Mouse (Mus musculus) heart, postnatal 0 days (tissue): ENCODE results near the gene Slc8b1.

Experiments
- CTCF ChIP-seq: IDR thresholded peaks from 2 replicates; pipeline ENCODE4 v1.5.1; 2016; ENCODE audit warnings: antibody characterized with exemption, control low read depth, low read depth
- EP300 ChIP-seq: IDR thresholded peaks from 2 replicates; pipeline ENCODE4 v1.6.1; 2016; ENCODE audit warnings: antibody characterized with exemption, low read depth

GRCm38 (mm10) chr5:120576781-120577301 lies 65.9 kb downstream of the Slc8b1 start:
- TF ChIP-seq CTCF = no peak
- TF ChIP-seq EP300 = no peak
